Mouse (Mus musculus): ENCODE data around the gene Caprin1.

Caprin1 gene

GRCm38 (mm10) chr2:103796861-103797466 is 485 bp downstream of the Caprin1 start:
- DNase-seq, result peak; percentile 71 to 84

- DNase-seq, result peak; percentile 60 to 65
Measured at GRCm38 (mm10) chr2:103796211-103796860, 1.1 kb downstream of the Caprin1 start.

GRCm38 (mm10) chr2:103795843-103796210 is 1.6 kb downstream of the Caprin1 start:
- peak; percentile 48 to 56 for DNase-seq

GRCm38 (mm10) chr2:103792009-103792408 is 5.4 kb downstream of the Caprin1 start:
- DNase-seq, result no peak

GRCm38 (mm10) chr2:103785735-103786134 is 11.7 kb downstream of the Caprin1 start:
- DNase-seq, result no peak

GRCm38 (mm10) chr2:103784621-103785020 is 12.8 kb downstream of the Caprin1 start:
- DNase-seq, result no peak

GRCm38 (mm10) chr2:103762492-103762891 is 35.0 kb downstream of the Caprin1 start:
- no peak for DNase-seq

- DNase-seq, result no peak
Measured at GRCm38 (mm10) chr2:103761993-103762392, 35.5 kb downstream of the Caprin1 start.

- DNase-seq, result peak; percentile 95 to 99
Measured at GRCm38 (mm10) chr2:103760906-103761716, 36.3 kb downstream of the Caprin1 start, which contains the start of gene Nat10. Gene Nat10 (minus strand): TSS chr2:103761270.

- DNase-seq, result peak in 1 of 2 experiments; percentile 10
Measured at GRCm38 (mm10) chr2:103760421-103760820, 37.0 kb downstream of the Caprin1 start.

GRCm38 (mm10) chr2:103755458-103756085 is 41.9 kb downstream of the Caprin1 start:
- no peak for DNase-seq

GRCm38 (mm10) chr2:103754614-103755013 is 42.8 kb downstream of the Caprin1 start:
- no peak for DNase-seq

- no peak for DNase-seq
Measured at GRCm38 (mm10) chr2:103751771-103752170, 45.7 kb downstream of the Caprin1 start.

GRCm38 (mm10) chr2:103749091-103749490 is 48.4 kb downstream of the Caprin1 start:
- DNase-seq, result no peak

GRCm38 (mm10) chr2:103747891-103748290 is 49.6 kb downstream of the Caprin1 start:
- no peak for DNase-seq

GRCm38 (mm10) chr2:103746761-103747160 is 50.7 kb downstream of the Caprin1 start:
- DNase-seq, result no peak

- no peak for DNase-seq
Measured at GRCm38 (mm10) chr2:103746096-103746495, 51.4 kb downstream of the Caprin1 start.

- peak in 1 of 2 experiments; percentile 14 for DNase-seq
Measured at GRCm38 (mm10) chr2:103745481-103745880, 52.0 kb downstream of the Caprin1 start.

- DNase-seq, result peak; percentile 50 to 64
Measured at GRCm38 (mm10) chr2:103743988-103744387, 53.5 kb downstream of the Caprin1 start.

- DNase-seq, result no peak
Measured at GRCm38 (mm10) chr2:103743536-103743935, 53.9 kb downstream of the Caprin1 start.

- no peak for DNase-seq
Measured at GRCm38 (mm10) chr2:103742821-103743220, 54.6 kb downstream of the Caprin1 start.

GRCm38 (mm10) chr2:103731423-103731822 is 66.0 kb downstream of the Caprin1 start:
- DNase-seq, result no peak

- no peak for DNase-seq
Measured at GRCm38 (mm10) chr2:103730999-103731398, 66.5 kb downstream of the Caprin1 start.
